Mouse (Mus musculus): ENCODE data around the gene Rab15.

DNA sequence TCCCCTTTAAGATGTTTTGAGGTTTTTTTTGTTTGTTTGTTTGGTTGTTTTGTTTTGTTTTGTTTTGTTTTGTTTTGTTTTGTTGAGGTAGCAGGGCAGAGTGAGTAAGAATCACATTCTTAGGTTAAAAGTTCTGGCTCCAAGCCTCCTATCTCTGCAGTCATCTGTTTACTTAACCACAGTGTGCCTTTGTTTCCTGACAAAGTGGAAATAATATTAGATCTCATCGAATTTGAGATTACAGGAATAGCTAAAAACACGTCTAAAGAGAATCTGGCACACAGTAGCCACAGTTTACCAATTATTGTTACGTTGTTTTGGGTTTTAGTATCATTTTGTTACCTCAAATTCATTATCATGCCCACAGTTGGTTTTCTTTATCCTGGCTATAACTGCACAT is 48.1 kb downstream of the Rab15 start:
- no peak for TF ChIP-seq POLR2A (IDR thresholded peaks at IDR 0.05; ENCODE audit: borderline replicate concordance, extremely low read depth, low read depth, low read length)
- no peak for TF ChIP-seq CTCF (IDR thresholded peaks at IDR 0.05; ENCODE audit: insufficient read depth, low read length)

Measured in lung, adult 2 months (tissue).